ENCODE assay signal across 8 mouse cellular contexts in the genomic region with DNA sequence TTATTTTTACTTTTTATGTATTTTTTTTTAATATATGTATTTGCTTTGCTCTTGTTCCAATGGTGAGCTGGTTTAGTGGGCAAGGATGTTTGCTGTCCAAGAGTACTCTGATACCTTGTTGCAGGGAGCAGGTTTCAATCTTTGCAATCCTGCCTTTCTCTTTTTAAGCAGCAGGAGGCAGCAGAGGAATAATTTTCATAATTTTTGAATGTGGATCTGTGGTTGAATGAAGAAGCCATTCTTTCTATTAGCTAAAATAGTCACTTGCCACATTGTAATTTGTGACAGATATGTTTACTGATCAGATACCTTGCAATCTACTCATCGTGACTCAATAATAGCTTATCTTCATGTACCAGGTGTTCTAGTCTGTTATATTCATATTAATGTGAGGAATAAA.
DNase-seq lines count a peak whose midpoint lies in the region; ATAC-seq lines count a peak whose summit lies in the region.

No protein-coding gene starts in this region.

- peak; percentile 43 for DNase-seq in CD4-positive, CD25-positive, alpha-beta regulatory T cell, adult 2 months (ENCODE audit: low read depth, low spot score)
- peak; percentile 34 to 49 for DNase-seq in kidney, adult 8-10 months
- no peak for DNase-seq in kidney, adult 11 months
- DNase-seq in 3T3-L1 (ENCODE audit: low read depth, low spot score), result peak; percentile 64
- peak; percentile 20 to 83 for DNase-seq in layer of hippocampus, postnatal 14 days (ENCODE audit: low spot score in 2 of 2)
- no peak for DNase-seq in spleen, postnatal 14 days (ENCODE audit: low spot score in 2 of 2)

- no peak for ATAC-seq in CD4-positive, CD25-positive, alpha-beta regulatory T cell, adult 4 months
- ATAC-seq in common myeloid progenitor, adult 5-6 weeks (replicated peaks; ENCODE audit: low read depth, poor library complexity, severe bottlenecking), result peak; percentile 54; the same call in 1 of the 2 replicates

Comparison
In these comparisons a context has a peak if more than half of its experiments do, and no peak if none do; other contexts are left out.
1. DNase-seq: peak in CD4-positive, CD25-positive, alpha-beta regulatory T cell, adult 2 months (single experiment), kidney, adult 8-10 months (2 of 2), 3T3-L1 (single experiment) and layer of hippocampus, postnatal 14 days (2 of 2); none in kidney, adult 11 months (single experiment) and spleen, postnatal 14 days (0 of 2).